Mouse (Mus musculus): ENCODE results near the gene 1700003F12Rik. TPM values are rescaled to one million over a fixed set of nuclear protein-coding genes. Genes with fewer than 3 reads are reported as not detected.
A peak's percentile ranks its signal among the peaks of the same experiment; 100 is the strongest.

1700003F12Rik gene
- polyA plus RNA-seq, 1 experiment from 2014 or later = 4.5 TPM

DNA sequence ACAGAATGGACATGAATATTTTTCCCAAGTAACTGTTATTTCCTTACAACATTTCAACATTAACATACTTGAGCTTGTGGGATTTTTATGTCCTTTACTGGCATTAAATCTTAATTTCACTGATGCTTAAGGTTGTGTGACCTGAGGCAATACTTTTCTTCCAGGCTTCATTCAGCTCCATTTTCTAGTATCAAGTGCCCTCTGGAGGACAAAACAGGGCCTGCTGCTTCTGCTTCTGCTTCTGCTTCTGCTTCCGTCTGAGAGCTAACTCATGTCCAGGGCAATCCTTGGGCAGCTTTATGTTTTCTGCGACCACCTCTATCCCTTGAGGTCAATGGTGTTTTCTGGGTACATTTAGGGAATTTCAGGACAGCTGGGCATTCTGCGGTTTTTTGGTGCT, 7.2 kb upstream of the 1700003F12Rik start:
- no peak for DNase-seq (ENCODE audit: low spot score)
- no peaks in the 10 kb centered on the region for H3K9me3 ChIP-seq (ENCODE audit: control insufficient read depth, low read length)
- no peaks in the 10 kb centered on the region; the same call in 1 of the 2 replicates for H3K36me3 ChIP-seq (ENCODE audit: control insufficient read depth, insufficient read depth, low read length)
- H3K9ac ChIP-seq (ENCODE audit: low read length) = no peak overlapping the region
- H3K4me2 ChIP-seq (ENCODE audit: low read depth, low read length, severe bottlenecking) = no peak overlapping the region
- H3K27ac ChIP-seq (ENCODE audit: low read depth, low read length) = no peak overlapping the region
- H3K4me1 ChIP-seq (replicated peaks; ENCODE audit: control insufficient read depth, insufficient read depth, low read length) = peaks cover 2% of the 10 kb centered on the region; the same call in 1 of the 2 replicates
- 84% methylated on average over 3 of the region's 3 CpGs for WGBS
- no peaks in the 10 kb centered on the region for H3K27me3 ChIP-seq (ENCODE audit: control insufficient read depth, insufficient read depth, low read length)
- H3K4me3 ChIP-seq (ENCODE audit: low read depth, low read length) = no peak overlapping the region
- ATAC-seq (replicated peaks; ENCODE audit: low FRiP score) = no peak

DNA sequence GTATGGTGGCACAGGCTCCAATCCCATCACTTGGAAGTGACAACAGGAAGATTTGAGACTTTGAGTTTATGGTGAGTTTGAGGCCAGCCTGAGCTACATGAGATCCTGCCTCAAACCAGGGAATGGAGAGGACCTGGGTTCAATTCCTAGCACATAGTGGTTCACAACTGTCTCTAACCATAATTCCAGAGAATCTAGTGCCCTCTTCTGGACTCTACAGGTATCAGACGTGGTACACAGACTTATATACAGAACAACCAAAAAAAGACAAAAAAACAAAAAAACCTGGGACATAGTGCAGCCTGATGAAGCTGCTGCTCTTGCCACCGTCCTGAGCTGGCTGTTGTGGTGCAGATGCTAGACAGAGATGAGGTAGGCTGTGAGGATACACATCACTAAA, 5.3 kb upstream of the 1700003F12Rik start:
- no peak for ATAC-seq (replicated peaks; ENCODE audit: low FRiP score)
- H3K36me3 ChIP-seq (ENCODE audit: control insufficient read depth, insufficient read depth, low read length) = no peaks in the 10 kb centered on the region
- 80% methylated on average over 2 of the region's 2 CpGs for WGBS

DNA sequence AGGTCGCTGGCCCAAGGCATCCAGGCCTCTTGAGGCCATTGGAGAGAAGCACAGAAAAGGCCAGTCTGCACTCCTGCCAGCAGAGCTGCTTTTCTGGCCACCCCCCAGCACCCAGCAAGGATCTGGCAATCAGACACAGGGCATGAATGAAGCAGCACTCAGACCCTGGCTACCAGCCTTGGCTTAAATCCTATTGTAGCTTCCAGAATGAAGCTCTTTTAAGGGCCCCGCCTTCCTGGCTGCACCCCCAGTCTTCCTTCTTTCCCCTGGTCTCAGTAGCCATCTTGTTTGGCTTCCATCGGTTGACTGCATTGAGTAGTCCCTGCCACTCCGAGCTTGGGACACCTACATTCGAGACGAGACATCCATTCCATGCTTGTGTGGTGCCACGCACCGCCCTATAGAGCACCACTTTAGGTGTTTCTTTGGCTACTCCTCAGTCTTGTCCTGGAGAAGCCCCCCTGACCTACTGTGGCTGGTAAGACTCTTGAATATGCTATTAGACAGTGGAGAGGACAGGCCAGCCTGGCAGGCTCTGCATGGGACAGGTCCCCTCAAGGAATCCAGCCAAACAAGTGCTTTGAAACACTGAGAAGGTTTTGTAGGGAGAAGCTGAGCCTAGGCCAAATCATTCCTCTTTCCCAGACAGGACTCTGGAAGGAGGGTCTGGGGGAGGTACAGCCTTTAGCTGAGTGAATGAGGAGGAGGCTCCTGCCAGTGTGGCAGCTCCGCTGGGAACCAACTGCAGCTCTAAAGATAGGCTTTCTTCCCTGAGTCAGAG, 3.1 kb upstream of the 1700003F12Rik start:
- no peak for ATAC-seq (replicated peaks; ENCODE audit: low FRiP score)

More for the DNA sequence above, 5.3 kb upstream of the 1700003F12Rik start:
- no peak overlapping the region for H3K27ac ChIP-seq (ENCODE audit: low read depth, low read length)
- H3K27me3 ChIP-seq (ENCODE audit: control insufficient read depth, insufficient read depth, low read length) = no peaks in the 10 kb centered on the region
- peaks cover 2% of the 10 kb centered on the region; the same call in 1 of the 2 replicates for H3K4me1 ChIP-seq (replicated peaks; ENCODE audit: control insufficient read depth, insufficient read depth, low read length)
- DNase-seq (ENCODE audit: low spot score) = no peak
- no peak overlapping the region for H3K4me3 ChIP-seq (ENCODE audit: low read depth, low read length)
- H3K9me3 ChIP-seq (ENCODE audit: control insufficient read depth, low read length) = no peaks in the 10 kb centered on the region
- no peak overlapping the region for H3K4me2 ChIP-seq (ENCODE audit: low read depth, low read length, severe bottlenecking)
- no peak overlapping the region for H3K9ac ChIP-seq (ENCODE audit: low read length)

DNA sequence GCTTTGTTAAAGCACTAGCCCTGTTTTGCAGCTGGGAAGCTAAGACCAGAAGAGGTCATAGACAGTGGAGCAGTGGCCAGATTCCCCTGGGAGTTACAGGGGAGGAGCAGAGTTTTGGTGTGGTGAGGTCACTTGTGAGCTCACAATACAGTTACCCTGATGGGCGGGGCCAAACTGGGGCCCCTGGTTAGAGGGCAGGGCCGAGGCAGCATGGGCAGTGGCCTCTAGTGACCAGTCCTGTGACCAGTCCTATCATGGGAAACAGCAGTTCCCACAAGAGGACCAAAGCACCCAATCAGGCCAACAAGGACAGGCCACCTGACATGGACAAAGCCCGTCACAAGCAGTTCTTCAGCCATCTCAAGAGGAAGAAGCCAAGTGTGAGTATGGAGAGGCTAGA, 1.8 kb downstream of the 1700003F12Rik start:
- no peak overlapping the region; the same call in 1 of the 2 replicates for H3K9ac ChIP-seq (ENCODE audit: low read length)
- H3K4me2 ChIP-seq (ENCODE audit: low read depth, low read length, severe bottlenecking) = no peak overlapping the region
- peaks cover 18% of the 10 kb centered on the region for H3K27me3 ChIP-seq (ENCODE audit: control insufficient read depth, insufficient read depth, low read length)
- no peaks in the 10 kb centered on the region for H3K36me3 ChIP-seq (ENCODE audit: control insufficient read depth, insufficient read depth, low read length)
- peaks cover 19% of the 10 kb centered on the region for H3K4me1 ChIP-seq (replicated peaks; ENCODE audit: control insufficient read depth, insufficient read depth, low read length)
- no peak for ATAC-seq (replicated peaks; ENCODE audit: low FRiP score)
- H3K4me3 ChIP-seq (ENCODE audit: low read depth, low read length) = no peak overlapping the region
- no peak overlapping the region for H3K27ac ChIP-seq (ENCODE audit: low read depth, low read length)
- no peaks in the 10 kb centered on the region for H3K9me3 ChIP-seq (ENCODE audit: control insufficient read depth, low read length)
- DNase-seq (ENCODE audit: low spot score) = peak; percentile 64
- 40% methylated on average over 3 of the region's 3 CpGs for WGBS

More for the DNA sequence above, 3.1 kb upstream of the 1700003F12Rik start:
- H3K27me3 ChIP-seq (ENCODE audit: control insufficient read depth, insufficient read depth, low read length) = no peaks in the 10 kb centered on the region
- DNase-seq (ENCODE audit: low spot score) = no peak
- no peak overlapping the region for H3K9ac ChIP-seq (ENCODE audit: low read length)
- no peak overlapping the region for H3K27ac ChIP-seq (ENCODE audit: low read depth, low read length)
- 87% methylated on average over 9 of the region's 9 CpGs for WGBS
- no peak overlapping the region for H3K4me3 ChIP-seq (ENCODE audit: low read depth, low read length)
- H3K4me1 ChIP-seq (replicated peaks; ENCODE audit: control insufficient read depth, insufficient read depth, low read length) = peaks cover 1% of the 10 kb centered on the region
- no peaks in the 10 kb centered on the region for H3K9me3 ChIP-seq (ENCODE audit: control insufficient read depth, low read length)
- H3K4me2 ChIP-seq (ENCODE audit: low read depth, low read length, severe bottlenecking) = no peak overlapping the region
- H3K36me3 ChIP-seq (ENCODE audit: control insufficient read depth, insufficient read depth, low read length) = no peaks in the 10 kb centered on the region

- H3K4me1 ChIP-seq (replicated peaks; ENCODE audit: control insufficient read depth, insufficient read depth, low read length) = peaks cover 19% of the 10 kb centered on the region
- H3K27me3 ChIP-seq (ENCODE audit: control insufficient read depth, insufficient read depth, low read length) = peaks cover 18% of the 10 kb centered on the region
- H3K4me3 ChIP-seq (ENCODE audit: low read depth, low read length) = peak overlapping the region; percentile 35
- H3K4me2 ChIP-seq (ENCODE audit: low read depth, low read length, severe bottlenecking) = peak overlapping the region; percentile 85
- no peak overlapping the region for H3K27ac ChIP-seq (ENCODE audit: low read depth, low read length)
- peak overlapping the region; percentile 49 for H3K9ac ChIP-seq (ENCODE audit: low read length)
- peak; percentile 84 for ATAC-seq (replicated peaks; ENCODE audit: low FRiP score)
- H3K36me3 ChIP-seq (ENCODE audit: control insufficient read depth, insufficient read depth, low read length) = no peaks in the 10 kb centered on the region
- H3K9me3 ChIP-seq (ENCODE audit: control insufficient read depth, low read length) = no peaks in the 10 kb centered on the region
- 3% methylated on average over 47 of the region's 48 CpGs for WGBS
- DNase-seq (ENCODE audit: low spot score) = peak; percentile 91
Observed at GRCm38 (mm10) chr2:154549127-154549885, 2.4 kb downstream of the 1700003F12Rik start.

DNA sequence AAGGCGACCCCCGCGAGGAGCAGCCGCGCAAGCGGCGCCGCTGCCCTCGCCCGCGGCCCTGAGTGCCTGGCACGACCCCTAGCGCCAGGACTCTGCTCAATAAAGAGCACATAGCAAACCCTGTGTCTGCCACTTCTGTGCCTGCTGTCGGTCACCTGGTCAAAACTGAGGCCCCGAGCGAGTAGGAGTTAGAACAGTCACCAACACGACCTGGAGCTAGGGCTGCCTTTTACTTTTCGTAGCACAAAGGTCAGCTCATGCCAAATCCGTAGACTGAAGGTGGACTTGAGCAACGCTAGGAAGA, 3.0 kb downstream of the 1700003F12Rik start:
- Histone ChIP-seq H3K4me2 (ENCODE audit: low read depth, low read length, severe bottlenecking) (peak overlapping the region; percentile 85; the same call in 1 of the 2 replicates), H3K27me3 (ENCODE audit: control insufficient read depth, insufficient read depth, low read length) (peaks cover 18% of the 10 kb centered on the region), H3K9ac (ENCODE audit: low read length) (peak overlapping the region; percentile 49; the same call in 1 of the 2 replicates), H3K9me3 (ENCODE audit: control insufficient read depth, low read length) (no peaks in the 10 kb centered on the region), H3K4me3 (ENCODE audit: low read depth, low read length) (peak overlapping the region; percentile 35), H3K4me1 (replicated peaks; ENCODE audit: control insufficient read depth, insufficient read depth, low read length) (peaks cover 19% of the 10 kb centered on the region), H3K36me3 (ENCODE audit: control insufficient read depth, insufficient read depth, low read length) (no peaks in the 10 kb centered on the region), H3K27ac (ENCODE audit: low read depth, low read length) (no peak overlapping the region)
- 19% methylated on average over 20 of the region's 20 CpGs for WGBS
- DNase-seq (ENCODE audit: low spot score) = no peak
- no peak for ATAC-seq (replicated peaks; ENCODE audit: low FRiP score)

- Histone ChIP-seq H3K36me3 (ENCODE audit: control insufficient read depth, insufficient read depth, low read length) (no peaks in the 10 kb centered on the region), H3K9ac (ENCODE audit: low read length) (no peak overlapping the region), H3K27ac (ENCODE audit: low read depth, low read length) (no peak overlapping the region), H3K4me2 (ENCODE audit: low read depth, low read length, severe bottlenecking) (no peak overlapping the region), H3K9me3 (ENCODE audit: control insufficient read depth, low read length) (no peaks in the 10 kb centered on the region), H3K4me3 (ENCODE audit: low read depth, low read length) (no peak overlapping the region), H3K27me3 (ENCODE audit: control insufficient read depth, insufficient read depth, low read length) (peaks cover 18% of the 10 kb centered on the region), H3K4me1 (replicated peaks; ENCODE audit: control insufficient read depth, insufficient read depth, low read length) (peaks cover 19% of the 10 kb centered on the region)
- 71% methylated on average over 2 of the region's 2 CpGs for WGBS
- DNase-seq (ENCODE audit: low spot score) (no peak), ATAC-seq (replicated peaks; ENCODE audit: low FRiP score) (no peak)
Observed at GRCm38 (mm10) chr2:154550937-154551336, 4.1 kb downstream of the 1700003F12Rik start.

GRCm38 (mm10) chr2:154551476-154551875, 4.6 kb downstream of the 1700003F12Rik start, which contains the start of gene Actl10:
TSS of gene Actl10 (plus strand) at chr2:154551776.
- H3K9ac ChIP-seq (ENCODE audit: low read length) = peak within 1 kb of the TSS; percentile 8
- DNase-seq (ENCODE audit: low spot score) (peak; percentile 49), ATAC-seq (replicated peaks; ENCODE audit: low FRiP score) (no peak)
- H3K4me1 ChIP-seq (replicated peaks; ENCODE audit: control insufficient read depth, insufficient read depth, low read length) = peaks cover 19% of the 10 kb centered on the region
- H3K27me3 ChIP-seq (ENCODE audit: control insufficient read depth, insufficient read depth, low read length) = peaks cover 18% of the 10 kb centered on the region
- WGBS = 82% methylated on average over 4 of the region's 4 CpGs
- no peak within 1 kb of the TSS for H3K4me3 ChIP-seq (ENCODE audit: low read depth, low read length)
- no peak within 1 kb of the TSS for H3K27ac ChIP-seq (ENCODE audit: low read depth, low read length)
- 0 out of 2 replicates have a peak within 1 kb of the TSS, but pooled peaks have one; percentile 8 for H3K4me2 ChIP-seq (ENCODE audit: low read depth, low read length, severe bottlenecking)
- no peaks in the 10 kb centered on the region for H3K9me3 ChIP-seq (ENCODE audit: control insufficient read depth, low read length)
- no peaks in the 10 kb centered on the region for H3K36me3 ChIP-seq (ENCODE audit: control insufficient read depth, insufficient read depth, low read length)
